Mouse (Mus musculus) embryonic facial prominence, embryonic 11.5 days (tissue): ENCODE data around the gene Nedd9. TPM values are rescaled to one million over a fixed set of nuclear protein-coding genes. Genes with fewer than 3 reads are reported as not detected.

Experiments
- ATAC-seq: fragments of 200-750 bp; cut with Nextera tagmentation; replicated peaks from 2 replicates; pipeline ENCODE4 v1.8.0; 2017; ENCODE audit warnings: low read depth; ENCODE audit not compliant: insufficient number of reproducible peaks, low FRiP score, low TSS enrichment
- DNase-seq: peaks from one replicate; pipeline ENCODE4 v3.0.0-alpha.2; 2015; ENCODE audit warnings: low spot score
- H3K27ac ChIP-seq: fragments of 300-500 bp; sonication (generic); replicated peaks from 2 replicates; pipeline ENCODE4 v1.5.1; 2014; ENCODE audit warnings: mild to moderate bottlenecking, low read depth, low read length, control low read depth
- H3K27me3 ChIP-seq: fragments of 300-500 bp; sonication (generic); 2 replicates; pipeline ENCODE4 v1.6.1; 2014; ENCODE audit warnings: mild to moderate bottlenecking, low read length, moderate library complexity, mixed read lengths; ENCODE audit not compliant: control insufficient read depth, insufficient read depth
- H3K36me3 ChIP-seq: fragments of 300-500 bp; sonication (generic); replicated peaks from 2 replicates; pipeline ENCODE4 v1.6.1; 2014; ENCODE audit warnings: low read depth, mild to moderate bottlenecking, low read length, moderate library complexity, mixed read lengths; ENCODE audit not compliant: control insufficient read depth, insufficient read depth
- H3K4me1 ChIP-seq: fragments of 300-500 bp; sonication (generic); 2 replicates; pipeline ENCODE4 v1.6.1; 2014; ENCODE audit warnings: low read length, mixed read lengths; ENCODE audit not compliant: control insufficient read depth, insufficient read depth
- H3K4me2 ChIP-seq: fragments of 300-500 bp; sonication (generic); 2 replicates; pipeline ENCODE4 v1.6.1; 2014; ENCODE audit warnings: low read depth, mild to moderate bottlenecking, control low read depth, low read length, moderate library complexity
- H3K4me3 ChIP-seq: fragments of 300-500 bp; sonication (generic); 2 replicates; pipeline ENCODE4 v1.5.1; 2014; ENCODE audit warnings: low read depth, low read length, control low read depth
- H3K9ac ChIP-seq: fragments of 300-500 bp; sonication (generic); replicated peaks from 2 replicates; pipeline ENCODE4 v1.6.1; 2014; ENCODE audit warnings: mild to moderate bottlenecking, control low read depth, low read length
- H3K9me3 ChIP-seq: fragments of 300-500 bp; sonication (generic); replicated peaks from 2 replicates; pipeline ENCODE4 v1.6.1; 2016; ENCODE audit warnings: mild to moderate bottlenecking, low read length, inconsistent platforms, mixed read lengths; ENCODE audit not compliant: control insufficient read depth
- WGBS: fragments of 180-500 bp; shearing (Covaris S2); extraction: QIAGEN DNeasy Blood & Tissue Kit; methylation state at CpG from one replicate; pipeline ENCODE4 v1.1.7; 2014; 5-methylcytosine and 5-hydroxymethylcytosine counted together
- polyA plus RNA-seq: library from polyadenylated mRNA; unstranded; fragments of >200 nt; fragmentation: Nextera tagmentation; extraction: Ambion mirVana; gene quantifications from 2 replicates; pipeline ENCODE4 v1.2.1, GENCODE M21; 2014

Nedd9 gene
- polyA plus RNA-seq, 1 experiment from 2014 or later = 20.1 TPM

- Histone ChIP-seq H3K9me3 (no peaks in the 10 kb centered on the region), H3K36me3 (no peaks in the 10 kb centered on the region), H3K4me3 (no peak overlapping the region), H3K4me2 (no peak overlapping the region), H3K27me3 (no peaks in the 10 kb centered on the region), H3K4me1 (no peaks in the 10 kb centered on the region), H3K9ac (no peak overlapping the region), H3K27ac (no peak overlapping the region)
- 87% methylated on average over 2 of the region's 2 CpGs for WGBS
- ATAC-seq (no peak), DNase-seq (no peak)
These were observed 95.0 kb downstream of the Nedd9 start for GRCm38 (mm10) chr13:41392191-41392590.

GRCm38 (mm10) chr13:41390698-41391097, 96.5 kb downstream of the Nedd9 start:
- DNase-seq = no peak
- WGBS = 83% methylated on average over 2 of the region's 2 CpGs

DNA sequence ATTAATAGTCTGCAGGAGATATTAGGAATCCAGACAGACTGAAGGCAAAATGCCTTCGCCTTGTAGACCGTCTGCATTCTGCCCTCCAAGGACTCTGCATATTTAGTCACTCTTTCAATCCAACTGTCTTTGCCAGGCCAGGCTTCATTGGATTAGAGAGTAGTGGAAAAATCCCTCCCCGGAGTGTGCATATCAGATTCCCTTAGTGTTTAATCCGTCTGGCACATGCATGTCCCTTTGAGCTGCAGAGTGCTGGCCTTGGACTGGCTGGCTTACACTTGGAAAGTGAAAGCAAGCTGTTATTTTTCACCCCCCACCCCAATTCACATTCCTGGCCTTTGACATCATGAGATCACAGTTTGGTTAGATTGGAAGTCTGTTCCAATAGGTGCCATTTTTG, 100.6 kb downstream of the Nedd9 start:
- DNase-seq = peak; percentile 13
- WGBS = 47% methylated on average over 4 of the region's 4 CpGs
- no peaks in the 10 kb centered on the region for H3K4me1 ChIP-seq

More at GRCm38 (mm10) chr13:41390698-41391097, 96.5 kb downstream of the Nedd9 start:
- H3K27me3 ChIP-seq = no peaks in the 10 kb centered on the region
- no peaks in the 10 kb centered on the region for H3K36me3 ChIP-seq
- no peaks in the 10 kb centered on the region for H3K9me3 ChIP-seq
- no peak overlapping the region for H3K27ac ChIP-seq
- no peak overlapping the region for H3K4me3 ChIP-seq
- H3K4me1 ChIP-seq = no peaks in the 10 kb centered on the region
- H3K4me2 ChIP-seq = no peak overlapping the region
- no peak for ATAC-seq
- no peak overlapping the region for H3K9ac ChIP-seq

DNA sequence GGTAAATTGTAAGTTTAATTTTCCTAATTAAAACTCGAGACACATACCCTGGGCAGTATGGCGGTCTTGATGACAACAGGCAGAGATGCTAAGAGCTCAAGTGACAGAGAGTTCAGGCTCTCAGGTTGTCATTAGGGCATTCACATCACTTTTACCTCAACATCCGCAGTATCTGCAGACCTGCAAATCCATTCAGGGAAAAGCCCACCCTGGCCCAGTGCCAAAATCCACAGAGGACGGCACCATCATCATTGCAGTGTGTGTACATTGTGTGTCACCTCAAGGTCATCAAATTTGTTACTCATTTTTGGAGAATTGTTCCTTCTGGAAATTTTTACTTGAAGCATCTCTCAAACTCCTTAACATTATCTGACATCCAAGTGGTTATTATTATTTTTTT, 102.3 kb downstream of the Nedd9 start:
- DNase-seq (no peak), ATAC-seq (no peak)
- Histone ChIP-seq H3K9me3 (no peaks in the 10 kb centered on the region), H3K4me2 (no peak overlapping the region), H3K9ac (no peak overlapping the region), H3K4me3 (no peak overlapping the region), H3K4me1 (no peaks in the 10 kb centered on the region), H3K27me3 (no peaks in the 10 kb centered on the region), H3K27ac (no peak overlapping the region), H3K36me3 (no peaks in the 10 kb centered on the region)
- 69% methylated on average over 4 of the region's 4 CpGs for WGBS

More for the DNA sequence above, 100.6 kb downstream of the Nedd9 start:
- no peaks in the 10 kb centered on the region for H3K27me3 ChIP-seq
- H3K27ac ChIP-seq = no peak overlapping the region
- H3K36me3 ChIP-seq = no peaks in the 10 kb centered on the region
- H3K4me2 ChIP-seq = no peak overlapping the region
- no peak overlapping the region for H3K4me3 ChIP-seq
- H3K9me3 ChIP-seq = no peaks in the 10 kb centered on the region
- H3K9ac ChIP-seq = no peak overlapping the region
- no peak for ATAC-seq

DNA sequence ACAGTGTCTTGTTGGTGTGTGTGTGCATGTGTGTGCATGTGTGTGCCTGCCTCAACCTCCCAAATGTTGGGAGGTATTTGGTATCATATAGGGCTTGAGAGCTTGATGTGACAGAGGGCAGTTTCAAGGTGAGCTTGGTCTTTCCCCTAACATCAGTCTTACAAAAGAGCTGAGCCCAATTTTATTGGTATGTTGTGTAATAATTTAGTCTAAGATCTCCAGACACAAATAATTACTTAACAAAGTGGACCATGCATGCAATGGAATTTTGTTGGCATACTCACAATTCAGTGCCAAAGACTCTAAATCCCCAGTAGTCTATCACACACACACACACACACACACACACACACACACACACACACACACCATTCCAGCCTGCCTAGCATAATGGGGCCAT, 104.5 kb downstream of the Nedd9 start:
- Histone ChIP-seq H3K4me2 (no peak overlapping the region), H3K9me3 (no peaks in the 10 kb centered on the region), H3K36me3 (no peaks in the 10 kb centered on the region), H3K27ac (no peak overlapping the region), H3K4me3 (no peak overlapping the region), H3K9ac (no peak overlapping the region), H3K4me1 (no peaks in the 10 kb centered on the region), H3K27me3 (no peaks in the 10 kb centered on the region)
- ATAC-seq (no peak), DNase-seq (no peak)

GRCm38 (mm10) chr13:41381806-41382546, 105.2 kb downstream of the Nedd9 start:
- 86% methylated on average over 5 of the region's 5 CpGs for WGBS
- Histone ChIP-seq H3K4me2 (no peak overlapping the region), H3K4me1 (no peaks in the 10 kb centered on the region), H3K4me3 (no peak overlapping the region), H3K9ac (no peak overlapping the region), H3K9me3 (no peaks in the 10 kb centered on the region), H3K27ac (no peak overlapping the region), H3K36me3 (no peaks in the 10 kb centered on the region), H3K27me3 (no peaks in the 10 kb centered on the region)
- no peak for ATAC-seq
- DNase-seq = no peak

DNA sequence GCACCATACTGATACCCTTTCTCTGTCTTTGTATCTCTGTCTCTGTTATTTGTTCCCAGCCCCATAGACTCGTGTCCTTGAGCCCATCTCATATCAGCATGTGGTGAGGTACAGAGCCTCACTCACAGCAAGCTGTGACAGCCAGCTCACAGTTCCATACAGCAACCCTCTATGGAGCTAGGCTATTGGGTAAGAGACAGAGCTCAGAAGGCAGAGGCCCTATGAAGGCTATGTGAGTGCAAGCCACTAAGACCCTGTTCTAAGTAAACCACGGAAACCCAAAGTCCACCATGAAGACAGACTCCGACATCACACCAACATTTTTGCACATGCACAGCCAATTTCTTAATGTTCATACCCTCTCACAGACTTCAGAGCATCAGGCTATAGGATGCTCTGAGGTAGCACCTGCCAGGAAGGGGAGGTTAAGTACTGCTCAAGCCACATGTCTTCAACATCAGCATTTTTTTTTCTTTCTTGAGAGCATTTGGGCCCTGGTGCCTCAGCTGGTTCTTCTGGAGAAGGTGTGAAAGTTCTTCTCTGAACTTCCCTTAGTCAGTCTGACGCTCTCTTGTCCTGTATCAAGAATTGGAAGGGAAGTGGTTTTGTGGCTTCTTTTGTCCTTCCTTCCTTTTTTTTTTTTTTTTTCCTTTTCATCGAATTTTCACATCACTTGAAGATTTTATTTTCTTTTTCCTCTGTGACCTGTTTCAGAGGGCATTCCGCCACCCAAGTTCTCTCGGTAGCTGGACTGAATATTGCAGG, 105.9 kb downstream of the Nedd9 start:
- Histone ChIP-seq H3K4me1 (no peaks in the 10 kb centered on the region), H3K27me3 (no peaks in the 10 kb centered on the region), H3K4me2 (no peak overlapping the region), H3K4me3 (no peak overlapping the region), H3K27ac (no peak overlapping the region), H3K36me3 (no peaks in the 10 kb centered on the region), H3K9ac (no peak overlapping the region), H3K9me3 (no peaks in the 10 kb centered on the region)
- ATAC-seq (no peak), DNase-seq (no peak)
- 75% methylated on average over 7 of the region's 7 CpGs for WGBS

- Histone ChIP-seq H3K36me3 (no peaks in the 10 kb centered on the region), H3K27me3 (no peaks in the 10 kb centered on the region), H3K9me3 (no peaks in the 10 kb centered on the region), H3K4me3 (no peak overlapping the region), H3K4me1 (no peaks in the 10 kb centered on the region), H3K27ac (no peak overlapping the region), H3K9ac (no peak overlapping the region), H3K4me2 (no peak overlapping the region)
- DNase-seq (no peak), ATAC-seq (no peak)
- 87% methylated on average over 4 of the region's 4 CpGs for WGBS
These were observed 107.2 kb downstream of the Nedd9 start for GRCm38 (mm10) chr13:41379951-41380465.
